Mouse (Mus musculus) heart, adult 2 months (tissue): ENCODE measurements at regions not wholly inside any gene's neighbourhood (a gene's known extent, or its start where the extent isn't known, plus 50 kb on each side); places are given as distances from the start of the nearest gene placed in this dataset.

Source experiments
- CTCF ChIP-seq: fragments of 200-600 bp; IDR thresholded peaks from 2 replicates; pipeline ENCODE4 v1.8.1; 2022; ENCODE audit warnings: antibody characterized with exemption, mild to moderate bottlenecking, moderate library complexity
- POLR2A ChIP-seq: fragments of 200-500 bp; IDR thresholded peaks from 2 replicates; pipeline ENCODE4 v1.6.1; 2011; ENCODE audit warnings: mild to moderate bottlenecking, low read depth, low read length, control low read depth; ENCODE audit not compliant: insufficient read depth

- TF ChIP-seq POLR2A (no peak), CTCF (no peak)
Measured at GRCm38 (mm10) chr8:93740281-93740680, 69.5 kb upstream of the Gnao1 start.
